Mouse (Mus musculus) left cerebral cortex, adult 2 months (tissue): ENCODE results near the gene Prrt1. TPM values are rescaled to one million over a fixed set of nuclear protein-coding genes. Genes with fewer than 3 reads are reported as not detected.

Source experiments
- DNase-seq, 2 experiments: peaks; one replicate each; pipeline ENCODE4 v3.0.0; 2021 to 2022; ENCODE audit warnings: low spot score in 2 of 2, mixed read lengths in 1 of 2; ENCODE audit errors: extremely low spot score in 1 of 2
- H3K27ac ChIP-seq: fragments of 200-600 bp; 2 replicates; pipeline ENCODE4 v1.8.1; 2022
- H3K4me3 ChIP-seq: fragments of 200-600 bp; 2 replicates; pipeline ENCODE4 v1.8.1; 2022
- CTCF ChIP-seq: fragments of 200-600 bp; IDR thresholded peaks from 2 replicates; pipeline ENCODE4 v1.8.1; 2022; ENCODE audit warnings: antibody characterized with exemption, mild to moderate bottlenecking, moderate library complexity
- intact Hi-C: fragments of 180-260 bp; cut with DNase I; formaldehyde crosslinking; loops from one replicate; pipeline ENCODE4 v1.15.1; 2025
- total RNA-seq, 2 experiments: library from RNA; stranded (reverse); gene quantifications; 2 replicates each; pipeline ENCODE4 v1.2.3; 2021

Prrt1 gene
- total RNA-seq, 2 experiments from 2014 or later, result 172 to 205 TPM

GRCm38 (mm10) chr17:34630761-34631301 lies 1.5 kb downstream of the Prrt1 start:
- TF ChIP-seq CTCF, result no peak
- Histone ChIP-seq H3K27ac (peak overlapping the region; percentile 97), H3K4me3 (peak overlapping the region; percentile 68)
- intact Hi-C loops, result no loop called here
- peak in 1 of 2 experiments; percentile 65 for DNase-seq

GRCm38 (mm10) chr17:34631647-34632046 lies 2.3 kb downstream of the Prrt1 start:
- intact Hi-C loops, result no loop called here
- TF ChIP-seq CTCF, result no peak
- H3K4me3 ChIP-seq, result peak overlapping the region; percentile 68
- peak overlapping the region; percentile 97 for H3K27ac ChIP-seq
- no peak for DNase-seq

DNA sequence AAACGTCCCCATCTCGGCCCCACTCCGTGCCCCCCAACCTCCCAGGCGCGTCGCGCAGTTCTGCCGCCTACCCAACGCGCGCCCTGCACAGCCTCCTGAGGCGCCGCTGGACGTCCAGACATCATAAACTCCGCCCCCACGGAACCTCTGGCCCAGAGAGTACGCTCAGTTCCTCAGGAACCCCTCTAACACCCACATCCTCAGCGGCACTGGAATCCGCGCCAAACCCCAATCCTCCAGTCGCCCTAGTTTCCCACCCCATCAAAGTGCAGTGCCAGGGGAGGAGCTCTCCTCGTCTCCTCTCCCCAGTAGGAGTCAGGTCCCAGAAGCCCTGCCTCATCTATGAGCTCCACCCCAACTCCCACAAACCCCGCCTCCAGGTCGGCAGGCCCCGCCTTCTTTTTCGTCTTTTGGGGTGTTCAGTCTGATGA lies 2.9 kb downstream of the Prrt1 start:
- no peak for TF ChIP-seq CTCF
- DNase-seq, result peak; percentile 83 to 84
- Histone ChIP-seq H3K27ac (peak overlapping the region; percentile 97), H3K4me3 (peak overlapping the region; percentile 68)
- intact Hi-C loops, result no loop called here

DNA sequence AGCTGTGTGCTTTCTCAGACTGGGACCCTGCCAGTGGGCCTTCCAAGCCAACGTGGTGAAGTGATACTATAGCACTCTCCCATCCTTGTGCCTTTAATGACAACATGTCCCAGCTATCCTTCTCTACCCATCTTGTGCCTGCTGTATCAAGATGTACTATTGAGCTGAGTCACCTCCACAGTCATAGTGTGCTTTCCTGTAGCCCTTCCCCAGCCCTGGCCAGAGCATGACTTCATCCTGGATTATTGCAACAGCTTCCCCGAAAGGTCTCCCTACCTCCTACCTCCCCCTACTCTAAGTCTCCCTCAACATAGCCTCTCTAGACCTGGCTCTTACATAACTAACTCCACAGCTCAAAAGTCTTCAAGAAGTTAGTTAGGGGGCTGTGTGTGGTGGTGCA lies 6.3 kb downstream of the Prrt1 start:
- Histone ChIP-seq H3K27ac (no peak overlapping the region), H3K4me3 (no peak overlapping the region)
- no peak for TF ChIP-seq CTCF
- no peak for DNase-seq
- intact Hi-C loops, result no loop called here

GRCm38 (mm10) chr17:34637459-34637858 lies 8.1 kb downstream of the Prrt1 start:
- no peak for TF ChIP-seq CTCF
- no peak for DNase-seq
- intact Hi-C loops, result no loop called here
- Histone ChIP-seq H3K4me3 (no peak overlapping the region), H3K27ac (no peak overlapping the region)

- no peak for DNase-seq
- H3K27ac ChIP-seq, result peak overlapping the region; percentile 38; the same call in 1 of the 2 replicates
- intact Hi-C loops, result no loop called here
- TF ChIP-seq CTCF, result no peak
- no peak overlapping the region for H3K4me3 ChIP-seq
Observed at GRCm38 (mm10) chr17:34639461-34640255, 10.3 kb downstream of the Prrt1 start.

DNA sequence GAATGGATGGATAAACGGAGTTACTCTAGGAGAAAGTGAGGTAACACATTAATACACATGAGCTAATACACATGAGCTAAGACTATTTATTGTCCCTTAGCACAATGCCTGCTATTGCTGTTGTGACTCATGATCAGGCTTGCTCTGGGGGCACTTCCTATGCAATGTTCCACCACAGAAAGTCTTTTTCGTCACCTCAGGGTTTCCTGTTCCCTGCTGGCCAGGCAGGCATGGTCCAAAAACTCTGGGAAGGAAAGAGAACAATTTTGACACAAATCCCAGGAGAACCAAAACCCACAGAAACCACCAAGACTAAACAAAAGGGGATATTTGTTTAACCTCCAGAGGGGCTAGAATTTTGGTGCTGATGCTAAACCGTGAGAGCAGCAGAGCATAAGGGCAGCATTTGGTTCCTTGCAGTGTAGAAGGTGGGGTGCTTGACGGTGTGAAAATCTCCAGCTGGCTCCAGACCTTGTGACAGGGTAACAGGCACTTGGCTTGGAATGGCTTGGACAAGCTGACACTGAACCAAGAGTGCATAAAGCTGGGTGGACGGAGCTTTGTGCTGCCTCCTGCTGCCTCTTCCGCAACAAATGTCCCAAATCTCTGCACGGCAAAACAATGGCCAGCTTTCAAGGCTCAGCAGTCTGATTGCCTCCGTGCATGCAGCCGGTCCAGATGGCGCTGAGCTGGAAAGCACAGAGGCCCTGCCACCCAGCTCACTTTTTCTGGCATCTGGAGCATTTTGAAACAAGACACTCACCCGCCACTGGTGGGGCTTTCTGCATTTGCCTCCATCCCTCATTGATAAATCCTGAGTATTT lies 11.7 kb downstream of the Prrt1 start:
- Histone ChIP-seq H3K4me3 (no peak overlapping the region), H3K27ac (peak overlapping the region; percentile 69)
- TF ChIP-seq CTCF, result peak; percentile 3; the same call in 1 of the 2 replicates
- DNase-seq, result no peak
- intact Hi-C loops, result no loop called here

DNA sequence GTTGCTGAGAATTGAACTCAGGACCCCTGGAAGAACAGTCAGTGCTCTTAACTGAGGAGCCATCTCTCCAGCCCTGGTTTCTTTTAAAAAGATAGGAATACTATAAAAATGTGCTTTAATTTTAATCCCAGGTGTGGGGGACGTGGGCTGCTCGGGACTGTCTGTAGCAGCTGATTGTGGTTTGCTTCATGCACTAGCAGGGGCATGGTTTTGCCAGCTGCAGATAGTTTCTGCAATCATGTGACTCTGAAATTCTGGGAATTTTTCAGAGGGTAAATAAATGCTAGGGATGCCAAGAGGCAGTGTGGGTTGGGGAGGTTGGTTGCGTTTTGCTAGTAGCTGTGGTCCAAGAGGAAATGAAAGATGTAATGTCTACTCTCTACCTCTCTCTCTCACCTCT lies 12.6 kb downstream of the Prrt1 start:
- H3K27ac ChIP-seq, result 0 out of 2 replicates have a peak overlapping the region, but pooled peaks have one; percentile 69
- no peak for DNase-seq
- intact Hi-C loops, result no loop called here

DNA sequence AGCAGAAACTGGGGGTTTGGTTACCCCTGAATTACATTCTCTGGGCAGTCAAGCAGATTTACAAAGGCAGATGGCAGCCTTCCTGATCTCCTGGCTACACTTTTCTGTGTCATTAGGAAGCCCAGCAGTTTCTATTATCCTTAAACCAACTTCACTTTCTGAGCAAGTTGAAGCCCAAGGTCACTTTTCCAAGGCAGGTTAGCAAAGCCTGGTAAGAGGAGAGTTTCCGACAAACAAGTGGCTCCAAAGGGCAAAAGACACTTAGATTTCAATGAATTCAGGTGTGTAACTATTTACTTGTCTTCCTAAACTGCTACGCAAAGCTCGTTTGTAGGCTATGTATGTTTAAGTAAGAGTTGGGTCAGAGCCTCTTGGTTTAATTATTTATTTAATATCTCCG lies 14.0 kb downstream of the Prrt1 start:
- intact Hi-C loops, result no loop called here
- TF ChIP-seq CTCF, result no peak
- Histone ChIP-seq H3K4me3 (no peak overlapping the region), H3K27ac (no peak overlapping the region)
- DNase-seq, result no peak

More for the DNA sequence above, 12.6 kb downstream of the Prrt1 start:
- no peak overlapping the region for H3K4me3 ChIP-seq
- TF ChIP-seq CTCF, result no peak

DNA sequence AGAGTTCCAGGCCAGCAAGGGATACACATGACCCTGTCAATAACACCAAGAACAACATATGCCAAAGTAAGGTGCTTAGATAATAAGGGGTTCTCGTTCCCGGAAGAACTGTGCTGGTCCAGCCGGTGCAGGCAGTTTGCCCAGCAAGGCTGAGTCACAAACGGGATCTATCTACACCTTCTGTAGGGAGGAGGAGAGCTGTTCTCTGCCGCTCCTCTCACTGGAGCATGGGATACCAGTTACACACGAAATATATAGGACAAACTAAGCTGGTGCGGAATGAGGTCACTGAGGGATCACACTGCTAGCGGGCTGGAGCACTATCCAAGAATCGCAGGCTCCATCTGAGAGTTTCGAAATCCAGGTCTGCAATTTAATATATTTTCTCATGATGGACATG lies 14.6 kb downstream of the Prrt1 start:
- intact Hi-C loops, result loop anchor here (1.0 kb wide), 1 partner anchor 17 kb away; no protein-coding TSS in a partner anchor
- TF ChIP-seq CTCF, result no peak
- H3K4me3 ChIP-seq, result no peak overlapping the region
- peak overlapping the region; percentile 60 for H3K27ac ChIP-seq
- no peak for DNase-seq

DNA sequence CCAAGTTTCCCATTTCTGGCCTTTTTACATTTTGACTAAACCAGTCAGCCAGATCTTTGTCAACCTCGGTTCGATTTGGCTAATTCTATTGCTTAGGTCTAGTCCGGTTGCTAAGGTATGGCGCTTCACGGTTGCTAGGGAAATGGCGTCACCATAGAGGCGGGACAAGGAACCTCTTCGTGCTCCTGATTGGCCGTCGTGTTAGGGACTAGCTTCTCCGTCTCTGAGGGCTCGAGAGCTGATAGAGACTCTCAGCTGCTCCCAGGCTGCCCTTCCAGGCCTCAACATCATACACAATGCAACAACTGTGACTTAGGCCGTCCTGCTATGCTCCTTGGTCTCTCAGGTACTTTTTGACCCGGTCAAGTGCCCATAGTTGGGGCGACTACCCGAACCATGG lies 15.3 kb downstream of the Prrt1 start, which contains the start of gene Fkbpl:
TSS of gene Fkbpl (plus strand) at position 157 of the 400 bp plus-strand sequence.
- intact Hi-C loops, result loop anchor here (1.0 kb wide), 1 partner anchor 17 kb away; no protein-coding TSS in a partner anchor
- peak within 1 kb of the TSS; percentile 81 for H3K27ac ChIP-seq
- peak within 1 kb of the TSS; percentile 64 for H3K4me3 ChIP-seq
- no peak for TF ChIP-seq CTCF
- DNase-seq, result peak; percentile 94

DNA sequence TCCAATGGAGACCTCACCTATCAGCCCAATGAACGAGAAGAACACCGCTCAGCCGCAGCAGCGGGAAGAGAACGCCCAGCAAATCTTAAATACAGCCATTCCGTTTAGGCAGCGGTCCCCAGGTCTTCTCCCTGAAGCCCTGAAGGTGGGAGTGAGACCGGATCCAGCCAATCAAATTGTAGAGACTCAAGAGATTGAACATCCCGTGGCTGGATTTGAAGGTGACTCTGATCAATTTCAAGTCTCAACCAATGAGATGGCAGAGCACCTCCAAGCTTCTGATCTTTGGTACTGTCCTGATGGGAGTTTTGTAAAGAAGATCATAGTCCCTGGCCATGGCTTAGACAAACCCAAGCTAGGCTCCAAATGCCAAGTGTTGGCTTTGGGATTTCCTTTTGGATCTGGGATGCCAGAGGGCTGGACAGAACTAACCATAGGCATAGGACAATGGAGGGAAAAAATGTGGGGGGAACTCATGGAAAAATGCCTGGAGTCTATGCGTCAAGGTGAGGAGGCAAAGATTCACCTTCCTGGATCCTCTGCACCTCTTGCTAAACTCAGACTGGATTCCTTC lies 16.0 kb downstream of the Prrt1 start:
- intact Hi-C loops, result no loop called here
- TF ChIP-seq CTCF, result no peak
- H3K27ac ChIP-seq, result peak overlapping the region; percentile 81
- peak overlapping the region; percentile 64 for H3K4me3 ChIP-seq
- no peak for DNase-seq
